20 mouse cellular contexts compared by ENCODE assay signal in the genomic region with DNA sequence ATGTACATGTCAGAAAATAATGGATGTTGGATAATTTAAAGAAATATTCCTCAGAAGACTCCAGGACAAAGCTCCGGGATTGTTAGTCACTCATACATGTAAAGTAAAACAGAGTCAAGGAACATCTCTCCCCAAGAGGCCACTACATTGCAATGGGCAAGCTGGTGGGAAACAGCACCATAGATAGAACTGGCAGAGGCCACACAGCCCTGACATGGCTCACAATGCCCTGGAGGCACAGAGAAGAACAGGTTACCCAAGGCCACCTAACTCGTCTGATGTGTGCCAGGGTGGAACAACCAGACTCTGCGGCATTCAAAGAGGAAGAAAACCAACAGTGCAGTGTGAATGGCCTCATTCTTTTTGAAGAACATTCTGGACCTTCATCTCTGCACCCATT. TPM values are rescaled to one million over a fixed set of nuclear protein-coding genes. Genes with fewer than 3 reads are reported as not detected.
DNase-seq lines count a peak whose midpoint lies in the region; ATAC-seq and TF ChIP-seq lines count a peak whose summit lies in the region.
"Had no signal": no experiment of that assay in that cellular context is flagged by ENCODE, and none has a peak within 500 bp of the region (broad histone marks: within the 10 kb centered on the region; RNA-seq: fewer than 3 reads in every experiment).

No protein-coding gene starts in this region.

- H3K27ac ChIP-seq in hindbrain, postnatal 0 days = no peak overlapping the region
- no peak overlapping the region for H3K27ac ChIP-seq in hindbrain, embryonic 11.5 days (ENCODE audit: low read depth, low read length)
- no peak overlapping the region for H3K27ac ChIP-seq in limb, embryonic 10.5 days
- H3K27ac ChIP-seq: forebrain, embryonic 13.5 days; heart, adult 2 months; hindbrain, embryonic 10.5 days; hindbrain, embryonic 15.5 days had no signal

- H3K9me3 ChIP-seq in hindbrain, postnatal 0 days (ENCODE audit: low read length) = no peaks in the 10 kb centered on the region
- no peaks in the 10 kb centered on the region for H3K9me3 ChIP-seq in hindbrain, embryonic 11.5 days (ENCODE audit: control insufficient read depth, low read length)
- H3K9me3 ChIP-seq in limb, embryonic 10.5 days (replicated peaks) = no peaks in the 10 kb centered on the region
- H3K9me3 ChIP-seq: forebrain, embryonic 13.5 days; heart, embryonic 12.5 days; hindbrain, embryonic 10.5 days; hindbrain, embryonic 15.5 days had no signal

- 76% methylated on average over 3 of the region's 3 CpGs for WGBS in hindbrain, postnatal 0 days
- 80% methylated on average over 3 of the region's 3 CpGs for WGBS in hindbrain, embryonic 11.5 days
- WGBS in limb, embryonic 10.5 days = 90% methylated on average over 3 of the region's 3 CpGs

- H3K4me2 ChIP-seq in hindbrain, postnatal 0 days (ENCODE audit: low read depth, low read length) = no peak overlapping the region
- H3K4me2 ChIP-seq in hindbrain, embryonic 11.5 days (replicated peaks; ENCODE audit: low read depth, low read length) = no peak overlapping the region
- H3K4me2 ChIP-seq: forebrain, embryonic 13.5 days; heart, embryonic 12.5 days; hindbrain, embryonic 15.5 days had no signal

- in situ Hi-C loops in Patski (cut with MboI; ENCODE audit: low pct_unique_long_range_greater_than_20kb) = no loop called here

- no peak for TF ChIP-seq CTCF in hindbrain, postnatal 0 days (IDR thresholded peaks at IDR 0.05; ENCODE audit: low read depth)
- no peak for TF ChIP-seq CTCF in Patski (IDR thresholded peaks at IDR 0.05)

- H3K4me1 ChIP-seq in hindbrain, postnatal 0 days (ENCODE audit: insufficient read depth, low read length) = 0 out of 2 replicates have a peak, but pooled peaks cover 3% of the 10 kb centered on the region
- no peaks in the 10 kb centered on the region for H3K4me1 ChIP-seq in hindbrain, embryonic 11.5 days (replicated peaks; ENCODE audit: control insufficient read depth, insufficient read depth, low read length)
- H3K4me1 ChIP-seq in limb, embryonic 10.5 days = no peaks in the 10 kb centered on the region
- H3K4me1 ChIP-seq: forebrain, embryonic 13.5 days; hindbrain, embryonic 10.5 days; hindbrain, embryonic 15.5 days had no signal

- no peak overlapping the region for H3K9ac ChIP-seq in hindbrain, postnatal 0 days (replicated peaks; ENCODE audit: low read length)
- H3K9ac ChIP-seq in hindbrain, embryonic 11.5 days (ENCODE audit: low read depth, low read length) = no peak overlapping the region
- H3K9ac ChIP-seq: forebrain, embryonic 13.5 days; forebrain, postnatal 0 days; heart, embryonic 12.5 days; hindbrain, embryonic 15.5 days had no signal

- CTCF ChIA-PET in Patski (lab: Charles Lee) = no interaction called here

- H3K4me3 ChIP-seq in hindbrain, postnatal 0 days (ENCODE audit: low read length) = no peak overlapping the region
- H3K4me3 ChIP-seq in hindbrain, embryonic 11.5 days (ENCODE audit: low read depth, low read length) = no peak overlapping the region
- no peak overlapping the region for H3K4me3 ChIP-seq in limb, embryonic 10.5 days
- H3K4me3 ChIP-seq: forebrain, embryonic 13.5 days; heart, adult 2 months; heart, embryonic 12.5 days; hindbrain, embryonic 10.5 days; hindbrain, embryonic 15.5 days had no signal

- H3K27me3 ChIP-seq in hindbrain, postnatal 0 days (ENCODE audit: insufficient read depth, low read length) = no peaks in the 10 kb centered on the region
- no peaks in the 10 kb centered on the region for H3K27me3 ChIP-seq in hindbrain, embryonic 11.5 days (ENCODE audit: control insufficient read depth, insufficient read depth, low read length)
- H3K27me3 ChIP-seq in Patski = no peaks in the 10 kb centered on the region
- H3K27me3 ChIP-seq in limb, embryonic 10.5 days (ENCODE audit: low read depth, poor library complexity, severe bottlenecking) = no peaks in the 10 kb centered on the region
- H3K27me3 ChIP-seq: forebrain, embryonic 13.5 days; heart, embryonic 12.5 days; hindbrain, embryonic 15.5 days had no signal

- POLR2A ChIA-PET in Patski (lab: Charles Lee) = interaction anchor here (1.0 kb wide), 1 partner anchor 17 kb away, joined by 3 read pairs; no protein-coding TSS in a partner anchor

- DNase-seq in hindbrain, postnatal 0 days (ENCODE audit: low spot score) = no peak
- no peak for DNase-seq in hindbrain, embryonic 11.5 days (ENCODE audit: low spot score)
- DNase-seq in ovary, postnatal 36 days (ENCODE audit: low spot score) = peak; percentile 27
- DNase-seq in ovary, postnatal 10 days (ENCODE audit: low spot score) = no peak
- DNase-seq in Patski (ENCODE audit: low read depth, low spot score) = no peak
- peak; percentile 54 for DNase-seq in fat pad, adult 2 months (ENCODE audit: extremely low read depth, low read depth, low spot score)
- DNase-seq in adrenal gland, adult (ENCODE audit: inconsistent age in 2 of 2, low spot score in 1 of 2) = no peak
- no peak for DNase-seq in limb, embryonic 10.5 days (ENCODE audit: low spot score)
- DNase-seq: adrenal gland, postnatal 14 days; cerebellum, adult 18-20 months; cerebellum, adult 9-11 months; cerebellum, postnatal 36 days; forebrain, postnatal 0 days; gastrocnemius, postnatal 25 days; heart, adult 2 months had no signal

- ATAC-seq in hindbrain, postnatal 0 days = 0 out of 2 replicates have a peak, but pooled peaks have one; percentile 21
- ATAC-seq in hindbrain, embryonic 11.5 days (ENCODE audit: low FRiP score) = no peak
- ATAC-seq in Patski = peak; percentile 21
- ATAC-seq: forebrain, embryonic 13.5 days; forebrain, postnatal 0 days; inflammation-experienced regulatory T-cells, adult 6 months had no signal

- no peaks in the 10 kb centered on the region for H3K36me3 ChIP-seq in hindbrain, postnatal 0 days (ENCODE audit: insufficient read depth, low read length)
- H3K36me3 ChIP-seq in hindbrain, embryonic 11.5 days (ENCODE audit: control insufficient read depth, insufficient read depth, low read length) = no peaks in the 10 kb centered on the region
- H3K36me3 ChIP-seq in limb, embryonic 10.5 days = no peaks in the 10 kb centered on the region
- H3K36me3 ChIP-seq: heart, embryonic 12.5 days; hindbrain, embryonic 10.5 days; hindbrain, embryonic 15.5 days had no signal

RNA-seq across cellular contexts. Expression of a gene that starts 50.7 kb away (rescaled TPM):
- 5.9 and 13.0 TPM in 2 replicates for total RNA-seq in hindbrain, postnatal 0 days (2014; rRNA removed)
- 13.0 and 15.4 TPM in 2 replicates for polyA plus RNA-seq in hindbrain, postnatal 0 days (2015; fragmentation: Nextera tagmentation; extraction: Ambion mirVana)
- 22.0 and 29.3 TPM in 2 replicates for polyA plus RNA-seq in hindbrain, embryonic 11.5 days (2014; fragmentation: Nextera tagmentation; extraction: Ambion mirVana)
- 39.3 TPM for polyA plus RNA-seq in Patski (2021)
- polyA plus RNA-seq in limb, embryonic 10.5 days (2016; fragmentation: Nextera tagmentation; extraction: Ambion mirVana) = 39.8 and 43.1 TPM in 2 replicates
- polyA plus RNA-seq: inflammation-experienced regulatory T-cells, adult 6 months had no signal

Comparison
In these comparisons a context has a peak if more than half of its experiments do, and no peak if none do; other contexts are left out.
1. DNase-seq: peak in ovary, postnatal 36 days (single experiment) and fat pad, adult 2 months (single experiment); none in hindbrain, postnatal 0 days (single experiment), hindbrain, embryonic 11.5 days (single experiment), ovary, postnatal 10 days (single experiment), Patski (single experiment), adrenal gland, adult (0 of 2) and limb, embryonic 10.5 days (single experiment).